Mouse (Mus musculus) urinary bladder, postnatal 4 days (tissue): ENCODE measurements at regions not wholly inside any gene's neighbourhood (a gene's known extent, or its start where the extent isn't known, plus 50 kb on each side); places are given as distances from the start of the nearest gene placed in this dataset.

Experiments
- DNase-seq, 2 experiments: peaks; one replicate each; pipeline ENCODE4 v3.0.0; 2021 to 2022; ENCODE audit warnings: low spot score in 2 of 2

DNA sequence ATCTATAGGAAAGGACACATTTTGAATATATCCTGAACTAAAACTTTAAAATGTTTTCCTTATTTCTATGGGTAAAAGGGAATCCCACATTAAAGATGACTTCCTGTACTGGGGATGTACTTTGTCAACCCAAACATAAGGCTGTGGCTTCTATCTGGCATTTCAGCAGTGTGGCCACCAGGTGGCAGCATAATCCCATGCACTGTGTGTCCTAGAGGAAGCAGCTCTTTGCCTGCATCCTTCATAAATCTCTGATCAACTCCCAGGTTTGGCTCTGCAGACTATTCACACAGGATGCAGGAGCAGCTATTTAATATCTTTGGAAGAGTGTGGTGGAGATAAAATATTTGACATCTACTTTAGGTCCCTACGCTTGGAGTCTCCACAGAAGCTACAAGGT is 59.1 kb downstream of the Bmp15 start:
- DNase-seq: peak; percentile 38 to 65

GRCm38 (mm10) chrX:6258523-6258922 is 62.0 kb downstream of the Bmp15 start:
- DNase-seq: no peak

- no peak for DNase-seq
Measured at GRCm38 (mm10) chrX:6254058-6254457, 66.5 kb downstream of the Bmp15 start.

- DNase-seq: no peak
Measured at GRCm38 (mm10) chrX:6252873-6253272, 67.6 kb downstream of the Bmp15 start.
